Mouse (Mus musculus) erythroblast, adult 5-6 weeks (primary cell): ENCODE results near the gene Ovol2. TPM values are rescaled to one million over a fixed set of nuclear protein-coding genes. Genes with fewer than 3 reads are reported as not detected.

ENCODE experiments used
- ATAC-seq: replicated peaks from 2 replicates; pipeline ENCODE4 v1.8.0; 2016; ENCODE audit warnings: moderate number of reproducible peaks, mild to moderate bottlenecking, moderate TSS enrichment, inconsistent platforms; ENCODE audit not compliant: poor library complexity, low FRiP score, severe bottlenecking
- total RNA-seq, 2 experiments: library from RNA; stranded (forward) in 1 of 2; stranded (reverse) in 1 of 2; fragments of 150-400 nt in 1 of 2; fragments of 200-764, 138-1000 nt in 1 of 2; gene quantifications; 2 replicates each; pipeline versions ENCODE4 v1.2.3 to v1.2.4; 2015 to 2017; ENCODE audit warnings: low replicate concordance in 2 of 2

The Ovol2 gene
- total RNA-seq, 2 experiments from 2014 or later = not detected

- no peak for ATAC-seq
These were observed 62.7 kb downstream of the Ovol2 start for GRCm38 (mm10) chr2:144269306-144269650.

DNA sequence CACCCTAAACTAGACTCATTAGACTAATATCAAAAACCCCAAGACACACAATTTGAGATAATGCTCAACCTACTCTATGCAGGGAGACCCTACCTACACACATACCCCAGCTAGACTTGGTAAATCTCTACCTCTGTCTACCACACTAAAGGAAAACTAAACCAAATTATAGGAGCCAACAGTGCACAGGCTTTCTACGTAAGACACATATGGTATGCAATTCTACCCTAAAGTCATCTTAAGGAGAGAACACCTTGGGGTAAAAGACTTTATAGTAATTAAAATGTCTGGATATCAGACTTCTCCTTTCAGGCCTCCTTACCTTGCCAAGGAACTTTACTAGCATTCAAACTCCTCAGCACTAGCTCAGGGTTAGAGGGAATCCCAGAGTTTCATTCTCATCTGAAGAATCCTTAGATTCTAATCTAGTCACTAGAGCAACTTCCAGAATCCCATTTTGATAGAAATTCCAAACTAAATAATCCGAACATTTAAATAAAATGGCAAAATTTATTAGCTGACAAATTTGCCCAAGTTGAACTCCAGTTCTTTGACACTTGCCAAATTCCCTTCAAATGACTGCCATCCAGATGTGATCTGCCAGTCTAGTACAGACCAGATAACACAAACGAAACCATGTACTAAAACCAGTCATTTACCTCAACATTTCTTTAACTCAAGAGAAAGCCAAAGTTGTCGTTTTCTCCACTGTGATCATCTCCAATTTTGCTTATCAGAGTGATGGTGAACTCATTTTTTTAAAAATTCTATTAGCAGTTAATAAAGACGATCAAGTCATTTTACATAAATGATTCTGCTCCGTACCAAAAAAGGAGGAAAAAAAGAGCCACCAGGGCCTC, 63.3 kb downstream of the Ovol2 start:
- no peak for ATAC-seq

DNA sequence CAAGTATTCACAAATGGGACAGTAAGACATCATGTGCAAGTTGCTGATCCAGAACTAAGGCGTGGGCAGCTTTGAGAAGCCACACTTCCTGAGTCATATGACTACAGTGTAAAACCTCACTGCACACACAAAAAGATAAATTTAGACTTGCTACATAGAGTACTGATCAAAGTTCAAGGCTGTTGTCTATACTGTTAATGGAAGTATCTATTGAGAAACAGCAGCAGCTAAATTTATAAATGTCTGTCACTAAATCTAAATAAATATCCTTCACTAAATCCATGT, 64.3 kb downstream of the Ovol2 start:
- ATAC-seq = no peak

DNA sequence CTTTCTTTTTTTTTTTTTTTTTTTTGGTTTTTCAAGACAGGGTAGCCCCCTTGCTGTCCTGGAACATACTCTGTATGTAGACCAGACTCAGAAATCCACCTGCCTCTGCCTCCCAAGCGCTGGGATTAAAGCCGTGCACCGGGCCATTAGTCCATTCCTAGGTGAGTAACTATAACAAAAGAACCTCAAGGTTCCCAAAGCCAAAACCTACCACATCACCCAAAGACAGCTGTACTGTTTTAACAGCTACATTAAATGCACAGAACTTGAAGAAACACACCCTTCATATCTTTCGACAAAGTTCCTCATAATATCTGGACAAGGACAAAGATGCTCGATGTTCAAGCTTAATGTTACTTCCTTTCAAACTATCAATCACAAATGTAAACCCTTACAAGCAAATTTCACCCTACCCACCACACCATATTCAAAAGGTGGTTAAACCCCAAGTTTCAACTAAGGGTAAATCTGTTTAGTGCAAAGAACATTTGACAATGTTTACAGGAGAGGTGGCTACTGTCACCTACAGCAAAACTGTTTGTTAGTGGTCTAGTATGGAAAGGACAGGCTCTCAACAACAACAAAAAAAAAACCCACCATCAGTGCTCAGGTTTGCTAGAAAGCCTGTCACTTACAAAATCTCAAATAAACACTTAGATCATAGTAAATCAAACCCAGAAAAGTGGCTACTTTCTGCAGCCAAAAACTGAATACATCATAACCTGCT, 64.8 kb downstream of the Ovol2 start:
- ATAC-seq = no peak

DNA sequence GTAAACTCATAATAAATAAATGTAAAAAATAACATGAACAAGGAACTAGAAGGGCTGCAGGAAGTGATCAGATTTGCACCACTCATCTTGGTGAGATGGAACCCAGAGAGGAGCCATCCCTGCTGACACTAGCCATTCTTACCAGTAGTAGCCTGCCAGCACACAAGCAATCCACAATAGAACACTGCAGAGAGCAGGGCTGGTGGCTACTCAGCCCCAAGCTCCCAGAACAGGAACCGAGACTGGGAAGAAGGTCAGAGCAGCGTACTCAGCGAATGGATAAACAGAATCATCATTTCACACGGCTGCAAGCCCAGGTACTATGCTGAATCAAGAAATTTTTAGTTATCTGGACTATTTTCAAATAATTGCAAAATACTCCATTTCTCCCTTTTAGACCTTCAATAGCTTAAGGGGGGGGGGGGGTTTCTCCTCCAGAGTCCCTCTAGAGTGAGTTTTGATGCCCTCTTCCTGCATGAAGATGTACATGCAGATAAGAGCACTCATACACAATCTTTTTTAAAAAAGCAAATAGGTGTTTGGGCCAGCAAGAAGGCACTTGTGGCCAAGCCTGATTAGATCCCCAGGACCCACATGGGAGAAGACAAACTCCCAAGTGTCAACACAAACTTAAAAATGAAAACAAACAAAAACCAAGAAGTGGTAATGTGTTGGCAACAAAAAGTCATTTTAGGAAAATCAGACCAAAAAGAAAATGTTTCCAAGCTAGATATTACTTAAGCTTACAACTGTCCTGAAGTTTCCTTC, 65.8 kb downstream of the Ovol2 start:
- no peak for ATAC-seq

DNA sequence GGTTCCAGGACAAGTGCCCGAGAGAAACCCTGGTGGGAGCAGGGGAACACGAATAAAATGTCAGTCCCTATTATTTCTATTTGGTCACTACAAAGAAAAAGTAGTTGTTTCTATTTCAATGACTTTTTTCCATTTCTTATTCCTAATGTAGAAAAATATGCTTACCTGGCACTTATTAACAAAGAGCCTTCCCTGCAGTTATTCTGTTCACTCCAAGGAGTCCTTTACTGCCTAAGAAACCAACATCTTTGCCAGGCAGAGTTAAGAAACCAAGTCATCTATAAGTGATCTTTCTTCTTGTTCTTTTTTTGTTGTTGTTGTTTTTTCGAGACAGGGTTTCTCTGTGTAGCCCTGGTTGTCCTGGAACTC, 66.8 kb downstream of the Ovol2 start:
- ATAC-seq = no peak

- ATAC-seq = no peak
These were observed 67.4 kb downstream of the Ovol2 start for GRCm38 (mm10) chr2:144264398-144265119.

- ATAC-seq = no peak
These were observed 69.1 kb downstream of the Ovol2 start for GRCm38 (mm10) chr2:144262837-144263236.

Other genes with a start within 250 kb of the Ovol2 start
- 0.77 and 2.5 TPM in 2 replicates for gene Mgme1, start 61.5 kb downstream of the Ovol2 start, total RNA-seq (2015; ENCODE audit: low replicate concordance)
- gene Mgme1, start 61.5 kb downstream of the Ovol2 start, total RNA-seq (2017; ENCODE audit: low replicate concordance) = 4.6 and 6.1 TPM in 2 replicates
- gene Snx5, start 61.2 kb downstream of the Ovol2 start, total RNA-seq (2015; ENCODE audit: low replicate concordance) = 57.5 and 85.5 TPM in 2 replicates
- 58.0 and 74.6 TPM in 2 replicates for gene Snx5, start 61.2 kb downstream of the Ovol2 start, total RNA-seq (2017; ENCODE audit: low replicate concordance)
- 7.1 and 8.6 TPM in 2 replicates for gene Kat14, start 36.8 kb upstream of the Ovol2 start, total RNA-seq (2015; ENCODE audit: low replicate concordance)
- gene Kat14, start 36.8 kb upstream of the Ovol2 start, total RNA-seq (2017; ENCODE audit: low replicate concordance) = 9.5 and 13.5 TPM in 2 replicates
- gene Pet117, start 36.9 kb upstream of the Ovol2 start, total RNA-seq (2015; ENCODE audit: low replicate concordance) = not detected in 2 replicates
- gene Pet117, start 36.9 kb upstream of the Ovol2 start, total RNA-seq (2017; ENCODE audit: low replicate concordance) = 5.4 TPM in 1 of 2 replicates, not detected in the other
- not detected in 2 replicates for gene Dzank1, start 195.3 kb upstream of the Ovol2 start, total RNA-seq (2015; ENCODE audit: low replicate concordance)
- 0.14 TPM in 1 of 2 replicates, not detected in the other for gene Dzank1, start 195.3 kb upstream of the Ovol2 start, total RNA-seq (2017; ENCODE audit: low replicate concordance)
- 2.7 and 20.2 TPM in 2 replicates for gene Polr3f, start 195.6 kb upstream of the Ovol2 start, total RNA-seq (2015; ENCODE audit: low replicate concordance)
- gene Polr3f, start 195.6 kb upstream of the Ovol2 start, total RNA-seq (2017; ENCODE audit: low replicate concordance) = 5.9 and 6.6 TPM in 2 replicates
- 1.3 and 2.3 TPM in 2 replicates for gene Rbbp9, start 218.7 kb upstream of the Ovol2 start, total RNA-seq (2015; ENCODE audit: low replicate concordance)
- 0.56 and 2.4 TPM in 2 replicates for gene Rbbp9, start 218.7 kb upstream of the Ovol2 start, total RNA-seq (2017; ENCODE audit: low replicate concordance)
- 7.1 and 13.6 TPM in 2 replicates for gene Sec23b, start 224.1 kb upstream of the Ovol2 start, total RNA-seq (2015; ENCODE audit: low replicate concordance)
- 19.1 and 20.4 TPM in 2 replicates for gene Sec23b, start 224.1 kb upstream of the Ovol2 start, total RNA-seq (2017; ENCODE audit: low replicate concordance)